Mouse (Mus musculus): ENCODE data around the gene Ptprg. TPM values are rescaled to one million over a fixed set of nuclear protein-coding genes. Genes with fewer than 3 reads are reported as not detected.
A peak's percentile ranks its signal among the peaks of the same experiment; 100 is the strongest.

Ptprg gene
- polyA plus RNA-seq, 1 experiment = 22.0 TPM

- WGBS = 82% methylated on average over 2 of the region's 2 CpGs
- no peak overlapping the region for H3K27ac ChIP-seq (ENCODE audit: insufficient read depth, low read length)
- DNase-seq = no peak
- H3K4me1 ChIP-seq (ENCODE audit: control insufficient read depth, insufficient read depth, low read length) = peaks cover 13% of the 10 kb centered on the region
- TF ChIP-seq CTCF (IDR thresholded peaks at IDR 0.05; ENCODE audit: borderline replicate concordance, insufficient read depth, low read depth, low read length) = peak; percentile 8; the same call in 1 of the 2 replicates
- no peak for TF ChIP-seq POLR2A (IDR thresholded peaks at IDR 0.05; ENCODE audit: borderline replicate concordance, insufficient read depth, low read length)
- H3K27me3 ChIP-seq (ENCODE audit: control insufficient read depth, insufficient read depth, low read length) = no peaks in the 10 kb centered on the region
- H3K4me3 ChIP-seq (replicated peaks; ENCODE audit: insufficient read depth, low read depth, low read length) = no peak overlapping the region
These were observed 266.0 kb downstream of the Ptprg start for GRCm38 (mm10) chr14:11819326-11819725.

GRCm38 (mm10) chr14:11822830-11823700, 269.7 kb downstream of the Ptprg start:
- DNase-seq = peak; percentile 31 to 62
- Histone ChIP-seq H3K27ac (ENCODE audit: insufficient read depth, low read length) (no peak overlapping the region), H3K4me1 (ENCODE audit: control insufficient read depth, insufficient read depth, low read length) (peaks cover 24% of the 10 kb centered on the region), H3K4me3 (replicated peaks; ENCODE audit: insufficient read depth, low read depth, low read length) (no peak overlapping the region), H3K27me3 (ENCODE audit: control insufficient read depth, insufficient read depth, low read length) (no peaks in the 10 kb centered on the region)
- WGBS = 31% methylated on average over 7 of the region's 7 CpGs
- TF ChIP-seq POLR2A (IDR thresholded peaks at IDR 0.05; ENCODE audit: borderline replicate concordance, insufficient read depth, low read length) (no peak), CTCF (IDR thresholded peaks at IDR 0.05; ENCODE audit: borderline replicate concordance, insufficient read depth, low read depth, low read length) (no peak)

GRCm38 (mm10) chr14:11823701-11824095, 270.4 kb downstream of the Ptprg start:
- Histone ChIP-seq H3K4me1 (ENCODE audit: control insufficient read depth, insufficient read depth, low read length) (peaks cover 24% of the 10 kb centered on the region), H3K27me3 (ENCODE audit: control insufficient read depth, insufficient read depth, low read length) (no peaks in the 10 kb centered on the region), H3K27ac (ENCODE audit: insufficient read depth, low read length) (no peak overlapping the region), H3K4me3 (replicated peaks; ENCODE audit: insufficient read depth, low read depth, low read length) (no peak overlapping the region)
- TF ChIP-seq CTCF (IDR thresholded peaks at IDR 0.05; ENCODE audit: borderline replicate concordance, insufficient read depth, low read depth, low read length) (no peak), POLR2A (IDR thresholded peaks at IDR 0.05; ENCODE audit: borderline replicate concordance, insufficient read depth, low read length) (no peak)
- DNase-seq = no peak
- WGBS = 63% methylated on average over 6 of the region's 6 CpGs

- Histone ChIP-seq H3K4me3 (replicated peaks; ENCODE audit: insufficient read depth, low read depth, low read length) (no peak overlapping the region), H3K4me1 (ENCODE audit: control insufficient read depth, insufficient read depth, low read length) (peaks cover 24% of the 10 kb centered on the region), H3K27me3 (ENCODE audit: control insufficient read depth, insufficient read depth, low read length) (no peaks in the 10 kb centered on the region), H3K27ac (ENCODE audit: insufficient read depth, low read length) (no peak overlapping the region)
- 97% methylated on average over 8 of the region's 8 CpGs for WGBS
- DNase-seq = no peak
- TF ChIP-seq CTCF (IDR thresholded peaks at IDR 0.05; ENCODE audit: borderline replicate concordance, insufficient read depth, low read depth, low read length) = no peak
These were observed 271.6 kb downstream of the Ptprg start for GRCm38 (mm10) chr14:11824915-11825314.

- no peak overlapping the region for H3K4me3 ChIP-seq (replicated peaks; ENCODE audit: insufficient read depth, low read depth, low read length)
- no peak overlapping the region for H3K27ac ChIP-seq (ENCODE audit: insufficient read depth, low read length)
- DNase-seq = peak; percentile 26 to 58
- no peaks in the 10 kb centered on the region for H3K27me3 ChIP-seq (ENCODE audit: control insufficient read depth, insufficient read depth, low read length)
- WGBS = 26% methylated on average over 2 of the region's 2 CpGs
- no peak for TF ChIP-seq CTCF (IDR thresholded peaks at IDR 0.05; ENCODE audit: borderline replicate concordance, insufficient read depth, low read depth, low read length)
- no peak for TF ChIP-seq POLR2A (IDR thresholded peaks at IDR 0.05; ENCODE audit: borderline replicate concordance, insufficient read depth, low read length)
- peaks cover 24% of the 10 kb centered on the region for H3K4me1 ChIP-seq (ENCODE audit: control insufficient read depth, insufficient read depth, low read length)
These were observed 272.2 kb downstream of the Ptprg start for GRCm38 (mm10) chr14:11825551-11825950.

- H3K4me3 ChIP-seq (replicated peaks; ENCODE audit: insufficient read depth, low read depth, low read length) = no peak overlapping the region
- peaks cover 21% of the 10 kb centered on the region for H3K4me1 ChIP-seq (ENCODE audit: control insufficient read depth, insufficient read depth, low read length)
- no peak for TF ChIP-seq POLR2A (IDR thresholded peaks at IDR 0.05; ENCODE audit: borderline replicate concordance, insufficient read depth, low read length)
- TF ChIP-seq CTCF (IDR thresholded peaks at IDR 0.05; ENCODE audit: borderline replicate concordance, insufficient read depth, low read depth, low read length) = no peak
- no peak overlapping the region for H3K27ac ChIP-seq (ENCODE audit: insufficient read depth, low read length)
- WGBS = 52% methylated on average over 4 of the region's 4 CpGs
- no peak for DNase-seq
- no peaks in the 10 kb centered on the region for H3K27me3 ChIP-seq (ENCODE audit: control insufficient read depth, insufficient read depth, low read length)
These were observed 274.8 kb downstream of the Ptprg start for GRCm38 (mm10) chr14:11828086-11828485.

- H3K27ac ChIP-seq (ENCODE audit: insufficient read depth, low read length) = no peak overlapping the region
- 97% methylated on average over 3 of the region's 3 CpGs for WGBS
These were observed 280.3 kb downstream of the Ptprg start for GRCm38 (mm10) chr14:11833678-11834077.

More at GRCm38 (mm10) chr14:11833678-11834077, 280.3 kb downstream of the Ptprg start:
- Histone ChIP-seq H3K27me3 (ENCODE audit: control insufficient read depth, insufficient read depth, low read length) (no peaks in the 10 kb centered on the region), H3K4me3 (replicated peaks; ENCODE audit: insufficient read depth, low read depth, low read length) (no peak overlapping the region), H3K4me1 (ENCODE audit: control insufficient read depth, insufficient read depth, low read length) (peaks cover 9% of the 10 kb centered on the region)
- no peak for TF ChIP-seq CTCF (IDR thresholded peaks at IDR 0.05; ENCODE audit: borderline replicate concordance, insufficient read depth, low read depth, low read length)
- no peak for TF ChIP-seq POLR2A (IDR thresholded peaks at IDR 0.05; ENCODE audit: borderline replicate concordance, insufficient read depth, low read length)
- DNase-seq = no peak

Data from cerebellum, adult 2 months (tissue).